Mouse (Mus musculus): ENCODE data around the gene Rbfox1.

- TF ChIP-seq CTCF (IDR thresholded peaks at IDR 0.05; ENCODE audit: borderline replicate concordance, extremely low read depth, insufficient read depth, insufficient read length), result no peak
- no peak for TF ChIP-seq POLR2A (IDR thresholded peaks at IDR 0.05; ENCODE audit: borderline replicate concordance, extremely low read depth, insufficient read depth, insufficient read length, poor library complexity, severe bottlenecking)
Measured at GRCm38 (mm10) chr16:5836744-5837143, 48.4 kb upstream of the Rbfox1 start.

Measured in brain, embryonic 14.5 days (tissue).